Mouse (Mus musculus) CH12.LX (cell line): ENCODE measurements around the gene Pth1r. TPM values are rescaled to one million over a fixed set of nuclear protein-coding genes. Genes with fewer than 3 reads are reported as not detected.

Experiments used
- DNase-seq: peaks from one replicate; pipeline ENCODE4 v3.0.0-alpha.2; 2013; ENCODE audit errors: extremely low read depth
- H3K27ac ChIP-seq: 2 replicates; pipeline ENCODE4 v1.5.1; 2012; ENCODE audit warnings: low read depth, mild to moderate bottlenecking, control low read depth, moderate library complexity; ENCODE audit not compliant: insufficient read depth
- H3K27me3 ChIP-seq: replicated peaks from 2 replicates; pipeline ENCODE3; 2012; ENCODE audit warnings: inconsistent platforms
- H3K36me3 ChIP-seq, 2 experiments: replicated peaks in 1 of 2; 2 replicates each; pipeline versions ENCODE3 to v1.6.1; 2012; ENCODE audit warnings: inconsistent platforms in 1 of 2, low read length in 1 of 2, mild to moderate bottlenecking in 1 of 2, mixed read lengths in 1 of 2, moderate library complexity in 1 of 2; ENCODE audit not compliant: control insufficient read depth in 1 of 2, insufficient read depth in 1 of 2
- H3K4me1 ChIP-seq, 2 experiments: 2 replicates each; pipeline ENCODE4 v1.6.1; 2012; ENCODE audit warnings: inconsistent platforms in 1 of 2, moderate library complexity in 1 of 2; ENCODE audit not compliant: insufficient read depth in 2 of 2, control insufficient read depth in 1 of 2
- H3K4me2 ChIP-seq: 2 replicates; pipeline ENCODE4 v1.6.1; 2012; ENCODE audit warnings: low read depth, mild to moderate bottlenecking, control low read depth; ENCODE audit not compliant: poor library complexity, insufficient read depth, severe bottlenecking
- H3K4me3 ChIP-seq, 3 experiments: fragments of 150-350 bp in 1 of 3; sonication (generic) in 1 of 3; replicated peaks in 1 of 3; 2 replicates each; pipeline versions ENCODE3 to v1.5.1; 2011 to 2012; ENCODE audit warnings: low read depth in 2 of 3, low read length in 2 of 3, mild to moderate bottlenecking in 2 of 3, moderate library complexity in 2 of 3, control low read depth in 1 of 3, improper control_type of control experiment in 1 of 3, inconsistent platforms in 1 of 3, mixed read lengths in 1 of 3; ENCODE audit not compliant: poor library complexity in 1 of 3
- H3K79me2 ChIP-seq: replicated peaks from 2 replicates; pipeline ENCODE4 v1.6.1; 2012; ENCODE audit warnings: mild to moderate bottlenecking, moderate library complexity; ENCODE audit not compliant: control insufficient read depth, poor library complexity, insufficient read depth, severe bottlenecking; ENCODE audit errors: extremely low read depth
- H3K9ac ChIP-seq: 2 replicates; pipeline ENCODE4 v1.6.1; 2012; ENCODE audit warnings: low read depth, mild to moderate bottlenecking, control low read depth, moderate library complexity; ENCODE audit not compliant: insufficient read depth
- H3K9me3 ChIP-seq: replicated peaks from 2 replicates; pipeline ENCODE3; 2012; ENCODE audit warnings: low read length, inconsistent platforms, mixed read lengths
- CHD1 ChIP-seq: IDR thresholded peaks from 2 replicates; pipeline ENCODE4 v1.6.1; 2012; ENCODE audit warnings: low read depth, low read length, improper control_type of control experiment, inconsistent platforms
- ELF1 ChIP-seq: IDR thresholded peaks from 2 replicates; pipeline ENCODE4 v1.6.1; 2014; ENCODE audit warnings: low read depth, mild to moderate bottlenecking, inconsistent platforms, low read length, improper control_type of control experiment
- ETS1 ChIP-seq: conservative IDR thresholded peaks from 2 replicates; pipeline ENCODE4 v1.6.1; 2012; ENCODE audit warnings: low read depth, mild to moderate bottlenecking, inconsistent platforms, low read length, improper control_type of control experiment, moderate library complexity
- GABPA ChIP-seq: IDR thresholded peaks from 2 replicates; pipeline ENCODE4 v1.6.1; 2012; ENCODE audit warnings: low read depth, low read length, improper control_type of control experiment, inconsistent platforms; ENCODE audit not compliant: insufficient replicate concordance
- IRF4 ChIP-seq: IDR thresholded peaks from 2 replicates; pipeline ENCODE4 v1.6.1; 2014; ENCODE audit warnings: low read depth, mild to moderate bottlenecking, inconsistent platforms, low read length, improper control_type of control experiment
- JUN ChIP-seq: IDR thresholded peaks from 2 replicates; pipeline ENCODE4 v1.6.1; 2011; ENCODE audit warnings: low read depth, mild to moderate bottlenecking, low read length, improper control_type of control experiment, moderate library complexity; ENCODE audit not compliant: insufficient read depth
- JUND ChIP-seq: conservative IDR thresholded peaks from 2 replicates; pipeline ENCODE4 v1.6.1; 2011; ENCODE audit warnings: low read depth, low read length, improper control_type of control experiment
- MXI1 ChIP-seq: IDR thresholded peaks from 2 replicates; pipeline ENCODE4 v1.6.1; 2011; ENCODE audit warnings: mild to moderate bottlenecking, low read depth, low read length, improper control_type of control experiment
- NELFE ChIP-seq: IDR thresholded peaks from 2 replicates; pipeline ENCODE4 v1.6.1; 2011; ENCODE audit warnings: low read depth, low read length, improper control_type of control experiment
- POLR2A ChIP-seq: IDR thresholded peaks from 2 replicates; pipeline ENCODE4 v1.6.1; 2011; ENCODE audit warnings: low read depth, mild to moderate bottlenecking, improper control_type of control experiment, low read length
- POLR2AphosphoS2 ChIP-seq: IDR thresholded peaks from 2 replicates; pipeline ENCODE4 v1.6.1; 2011; ENCODE audit warnings: low read depth, low read length, improper control_type of control experiment
- SIN3A ChIP-seq: IDR thresholded peaks from 2 replicates; pipeline ENCODE4 v1.6.1; 2012; ENCODE audit warnings: low read length, improper control_type of control experiment, inconsistent platforms
- SMC3 ChIP-seq: IDR thresholded peaks from 2 replicates; pipeline ENCODE4 v1.6.1; 2011; ENCODE audit warnings: low read depth, low read length, improper control_type of control experiment
- TBP ChIP-seq: conservative IDR thresholded peaks from 2 replicates; pipeline ENCODE4 v1.6.1; 2011; ENCODE audit warnings: low read depth, low read length, improper control_type of control experiment
- ZKSCAN1 ChIP-seq: IDR thresholded peaks from 2 replicates; pipeline ENCODE4 v1.6.1; 2012; ENCODE audit warnings: low read depth, inconsistent platforms, low read length, improper control_type of control experiment, borderline replicate concordance
- dilution Hi-C: fragments of 300-500 bp; cut with MboI; formaldehyde crosslinking; loops from 2 replicates; pipeline ENCODE4 v1.14.3; 2020; ENCODE audit warnings: low sequenced_read_pairs; ENCODE audit not compliant: extremely low pct_unique_long_range_greater_than_20kb, extremely low pct_ligation_motif_present
- in situ Hi-C: fragments of 300-500 bp; cut with MboI; formaldehyde crosslinking; loops from 3 replicates; pipeline ENCODE4 v1.14.3; 2019; ENCODE audit warnings: low sequenced_read_pairs, low pct_ligation_motif_present, low pct_unique_long_range_greater_than_20kb, mixed read lengths
- polyA plus RNA-seq: library from polyadenylated mRNA; unstranded; fragments of >175 nt; gene quantifications from 2 replicates; pipeline ENCODE4 v1.2.1, GENCODE M21; 2012; ENCODE audit warnings: low read depth; ENCODE audit not compliant: insufficient read length
- total RNA-seq, 2 experiments: library from RNA; depleted of rRNA; stranded (reverse); fragments of 300-350 nt in 1 of 2; fragments of >200 nt in 1 of 2; gene quantifications; 2 replicates each; pipeline ENCODE4 v1.2.3; 2012 to 2014

The Pth1r gene
- total and polyA plus RNA-seq, 3 experiments = 0.10 to 0.76 TPM; not detected in 1

DNA sequence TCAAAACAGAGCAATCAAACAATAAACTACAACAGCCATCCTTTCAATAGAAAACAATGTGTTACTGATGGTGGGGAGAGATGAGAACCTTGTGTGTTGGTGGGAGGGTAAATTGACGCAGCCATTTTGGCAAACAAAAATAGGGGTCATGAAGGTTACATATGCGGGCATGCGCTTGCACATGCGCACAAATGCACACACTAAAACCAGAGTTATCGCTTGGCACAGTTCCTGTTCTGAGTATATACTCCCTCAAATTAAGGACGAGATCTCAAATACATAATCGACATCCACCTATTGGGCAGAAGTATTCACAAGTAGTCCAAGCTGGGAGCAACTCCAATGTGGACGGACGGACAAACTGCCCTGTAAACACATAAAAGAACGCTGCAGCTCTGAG is 25.4 kb upstream of the Pth1r start:
- H3K4me2 ChIP-seq = no peak overlapping the region
- in situ Hi-C loops = no loop called here
- DNase-seq = no peak
- no peak for TF ChIP-seq MXI1
- TF ChIP-seq IRF4 = no peak
- no peak for TF ChIP-seq POLR2A
- no peak for TF ChIP-seq JUND
- TF ChIP-seq ETS1 = no peak
- TF ChIP-seq, all 38 proteins: peak for 0
- Histone ChIP-seq H3K9ac (no peak overlapping the region), H3K36me3 (no peaks in the 10 kb centered on the region), H3K27ac (no peak overlapping the region), H3K79me2 (no peaks in the 10 kb centered on the region), H3K9me3 (no peaks in the 10 kb centered on the region), H3K27me3 (peaks cover 62% of the 10 kb centered on the region), H3K4me1 (0 out of 4 replicates have a peak, but pooled peaks cover 0 to 2% of the 10 kb centered on the region in 2 experiments), H3K4me3 (no peak overlapping the region)
- dilution Hi-C loops = no loop called here

DNA sequence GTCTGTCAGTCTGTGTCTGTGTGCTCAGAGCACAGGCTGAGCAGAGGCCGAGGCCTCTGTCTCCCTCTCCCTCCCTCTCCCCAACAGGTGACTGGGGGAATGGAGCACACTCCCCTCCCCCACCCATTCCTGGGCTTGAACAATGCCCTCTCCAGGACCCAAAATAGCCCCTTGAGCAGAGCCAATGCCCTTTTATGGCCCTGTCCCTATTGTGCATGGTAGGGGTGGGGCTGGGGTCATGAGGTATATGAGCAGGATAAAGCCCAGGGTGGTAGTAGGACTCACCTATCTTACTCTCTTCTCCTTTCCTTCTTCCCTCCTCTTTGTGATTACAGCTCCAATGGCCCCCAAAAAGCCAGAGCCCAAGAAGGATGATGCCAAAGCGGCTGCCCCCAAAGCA is 16.5 kb upstream of the Pth1r start:
- peaks cover 49% of the 10 kb centered on the region for H3K27me3 ChIP-seq
- dilution Hi-C loops = no loop called here
- H3K9me3 ChIP-seq = no peaks in the 10 kb centered on the region
- peaks cover 0 to 8% of the 10 kb centered on the region in 2 experiments; a peak in 1 of 4 replicates for H3K4me1 ChIP-seq
- in situ Hi-C loops = no loop called here
- no peak overlapping the region for H3K4me2 ChIP-seq
- H3K4me3 ChIP-seq = no peak overlapping the region
- H3K9ac ChIP-seq = no peak overlapping the region
- TF ChIP-seq GABPA = no peak
- no peak for TF ChIP-seq NELFE
- no peak for TF ChIP-seq ETS1
- no peak for TF ChIP-seq ZKSCAN1
- no peak for TF ChIP-seq IRF4
- no peak for TF ChIP-seq JUND
- TF ChIP-seq TBP = no peak
- no peak for TF ChIP-seq JUN
- no peak for TF ChIP-seq MXI1
- TF ChIP-seq POLR2AphosphoS2 = no peak
- TF ChIP-seq SIN3A = no peak
- no peak for TF ChIP-seq CHD1
- TF ChIP-seq ELF1 = no peak
- TF ChIP-seq SMC3 = no peak
- no peak for DNase-seq
- H3K27ac ChIP-seq = no peak overlapping the region
- no peaks in the 10 kb centered on the region for H3K36me3 ChIP-seq
- H3K79me2 ChIP-seq = no peaks in the 10 kb centered on the region
